Mouse (Mus musculus): ENCODE data around the gene Sar1b.

- peak; percentile 76 for TF ChIP-seq CTCF (IDR thresholded peaks at IDR 0.05; ENCODE audit: control insufficient read depth, insufficient read depth, low read length)
- TF ChIP-seq POLR2A (IDR thresholded peaks at IDR 0.05; ENCODE audit: borderline replicate concordance, control insufficient read depth, low read depth, low read length): no peak
Observed at GRCm38 (mm10) chr11:51785926-51786325, 22.4 kb downstream of the Sar1b start.

Measured in bone marrow, adult 2 months (tissue).